Comparison of ENCODE assay signal across 8 mouse cellular contexts in the genomic region with DNA sequence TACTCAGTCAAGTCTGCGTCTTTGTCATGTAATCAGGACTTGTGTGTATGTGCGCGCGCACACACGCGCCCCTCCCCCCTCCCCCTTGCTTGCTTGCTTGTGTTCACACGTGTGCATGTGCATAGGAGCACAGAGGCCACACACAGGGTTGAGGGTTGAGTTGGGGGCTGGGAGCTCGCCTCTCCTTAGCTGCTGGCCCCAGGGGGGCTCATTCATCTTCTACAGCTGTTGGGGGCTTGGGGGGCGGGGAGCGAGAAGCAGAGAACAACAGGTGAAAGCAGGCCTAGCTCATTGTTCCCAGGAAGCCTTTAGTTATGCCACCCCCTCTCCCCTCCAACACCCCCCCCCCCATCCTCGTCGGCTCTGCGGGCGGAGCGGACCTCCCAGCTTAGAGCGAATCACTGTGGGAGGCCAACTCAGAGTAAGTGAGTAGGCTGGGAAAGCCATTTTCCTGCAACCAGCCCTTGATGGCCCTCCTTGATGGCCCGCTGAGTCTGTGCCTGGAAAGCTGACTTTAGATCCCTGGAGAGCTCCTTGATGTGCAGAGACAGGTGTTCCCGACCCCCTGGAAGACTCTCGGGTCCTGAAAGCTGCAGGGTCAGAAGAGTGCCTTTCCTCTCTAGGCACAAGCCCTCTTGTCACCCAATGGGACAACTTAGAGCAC.
A peak's percentile ranks its signal among the peaks of the same experiment; 100 is the strongest.
DNase-seq lines count a peak whose midpoint lies in the region; ATAC-seq and TF ChIP-seq lines count a peak whose summit lies in the region.
"Had no signal": no experiment of that assay in that cellular context is flagged by ENCODE, and none has a peak within 500 bp of the region (broad histone marks: within the 10 kb centered on the region; RNA-seq: fewer than 3 reads in every experiment).

No protein-coding gene starts in this region.

- no peaks in the 10 kb centered on the region for H3K9me3 ChIP-seq in hindbrain, embryonic 13.5 days
- H3K9me3 ChIP-seq in midbrain, postnatal 0 days (ENCODE audit: low read length) = no peaks in the 10 kb centered on the region

- no peak overlapping the region for H3K27ac ChIP-seq in hindbrain, embryonic 13.5 days
- no peak overlapping the region for H3K27ac ChIP-seq in midbrain, postnatal 0 days (ENCODE audit: low read depth, low read length)

- no peak for TF ChIP-seq CTCF in midbrain, postnatal 0 days (IDR thresholded peaks at IDR 0.05)

- no peaks in the 10 kb centered on the region for H3K36me3 ChIP-seq in hindbrain, embryonic 13.5 days
- H3K36me3 ChIP-seq in midbrain, postnatal 0 days (ENCODE audit: insufficient read depth, low read length) = no peaks in the 10 kb centered on the region

- peak overlapping the region; percentile 59 for H3K4me2 ChIP-seq in hindbrain, embryonic 13.5 days
- H3K4me2 ChIP-seq in midbrain, postnatal 0 days (ENCODE audit: low read depth, low read length, poor library complexity, severe bottlenecking) = peak overlapping the region; percentile 37

- DNase-seq in R1 (ENCODE audit: low read depth, low spot score) = peak; percentile 90
- peak; percentile 82 for DNase-seq in embryo, embryonic 9.5 days (ENCODE audit: extremely low spot score)
- DNase-seq in midbrain, postnatal 0 days (ENCODE audit: low spot score) = peak; percentile 23
- no peak for DNase-seq in layer of hippocampus, adult 18-20 months (ENCODE audit: low spot score in 2 of 2)
- no peak for DNase-seq in urinary bladder, adult 18-20 months (ENCODE audit: low spot score in 2 of 2)
- no peak for DNase-seq in gastrocnemius, postnatal 14 days
- DNase-seq: heart, postnatal 10 days had no signal

- intact Hi-C loops in gastrocnemius, postnatal 14 days (cut with DNase I; ENCODE audit: low total_unique reads) = no loop called here

- peak overlapping the region; percentile 31 for H3K4me3 ChIP-seq in hindbrain, embryonic 13.5 days
- H3K4me3 ChIP-seq in midbrain, postnatal 0 days (ENCODE audit: low read depth, low read length) = no peak overlapping the region

- ATAC-seq in hindbrain, embryonic 13.5 days (ENCODE audit: low FRiP score) = peak; percentile 92
- peak; percentile 86 for ATAC-seq in midbrain, postnatal 0 days (ENCODE audit: low FRiP score)

- H3K9ac ChIP-seq in hindbrain, embryonic 13.5 days = peak overlapping the region; percentile 9; the same call in 1 of the 2 replicates
- H3K9ac ChIP-seq in midbrain, postnatal 0 days (replicated peaks; ENCODE audit: low read length, poor library complexity, severe bottlenecking) = no peak overlapping the region

- WGBS in hindbrain, embryonic 13.5 days = 2% methylated on average over 18 of the region's 19 CpGs
- WGBS in midbrain, postnatal 0 days = 3% methylated on average over 17 of the region's 19 CpGs

- peaks cover 16% of the 10 kb centered on the region; the same call in 1 of the 2 replicates for H3K27me3 ChIP-seq in hindbrain, embryonic 13.5 days
- no peaks in the 10 kb centered on the region for H3K27me3 ChIP-seq in midbrain, postnatal 0 days (ENCODE audit: insufficient read depth, low read length)

- H3K4me1 ChIP-seq in hindbrain, embryonic 13.5 days (replicated peaks) = peaks cover 14% of the 10 kb centered on the region
- H3K4me1 ChIP-seq in midbrain, postnatal 0 days (ENCODE audit: insufficient read depth, low read length) = peaks cover 4% of the 10 kb centered on the region; the same call in 1 of the 2 replicates

Comparison
In these comparisons a context has a peak if more than half of its experiments do, and no peak if none do; other contexts are left out.
1. DNase-seq: peak in R1 (single experiment), embryo, embryonic 9.5 days (single experiment) and midbrain, postnatal 0 days (single experiment); none in layer of hippocampus, adult 18-20 months (0 of 2), urinary bladder, adult 18-20 months (0 of 2) and gastrocnemius, postnatal 14 days (single experiment).